Mouse (Mus musculus) right cerebral cortex, adult 2 months (tissue): ENCODE data around the gene Cdc34b.
"Not testable (repeated sequence)": the region's sequence is repeated elsewhere in the genome, so short reads cannot be mapped to it uniquely, and the experiment has no call there.

Experiments
- DNase-seq, 2 experiments: peaks; one replicate each; pipeline ENCODE4 v3.0.0; 2021 to 2022; ENCODE audit warnings: low spot score in 2 of 2

Gene Cdc34b

DNA sequence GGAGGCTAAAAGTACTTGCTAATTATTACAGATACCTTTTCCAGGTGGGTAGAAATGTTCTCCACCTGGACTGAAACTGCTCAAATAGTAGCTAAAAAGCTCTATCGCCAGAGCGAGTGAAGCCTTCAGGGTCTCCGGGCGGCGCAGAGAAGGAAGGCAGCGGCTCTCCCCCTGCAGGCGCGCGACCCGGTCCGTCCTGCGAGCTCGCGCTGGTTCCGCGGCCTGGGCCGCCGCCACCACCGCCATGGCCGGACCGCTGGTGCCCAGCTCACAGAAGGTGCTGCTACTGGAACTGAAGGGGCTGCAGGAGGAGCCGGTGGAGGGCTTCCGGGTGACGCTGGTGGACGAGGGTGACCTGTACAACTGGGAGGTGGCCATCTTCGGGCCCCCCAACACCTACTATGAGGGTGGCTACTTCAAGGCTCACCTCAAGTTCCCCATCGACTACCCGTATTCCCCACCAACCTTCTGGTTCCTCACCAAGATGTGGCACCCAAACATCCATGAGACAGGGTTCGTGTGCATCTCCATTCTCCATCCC is at the start of gene Cdc34b:
Cdc34b (plus strand) TSS at position 51 of the 541 bp plus-strand sequence.
- no peak for DNase-seq

DNA sequence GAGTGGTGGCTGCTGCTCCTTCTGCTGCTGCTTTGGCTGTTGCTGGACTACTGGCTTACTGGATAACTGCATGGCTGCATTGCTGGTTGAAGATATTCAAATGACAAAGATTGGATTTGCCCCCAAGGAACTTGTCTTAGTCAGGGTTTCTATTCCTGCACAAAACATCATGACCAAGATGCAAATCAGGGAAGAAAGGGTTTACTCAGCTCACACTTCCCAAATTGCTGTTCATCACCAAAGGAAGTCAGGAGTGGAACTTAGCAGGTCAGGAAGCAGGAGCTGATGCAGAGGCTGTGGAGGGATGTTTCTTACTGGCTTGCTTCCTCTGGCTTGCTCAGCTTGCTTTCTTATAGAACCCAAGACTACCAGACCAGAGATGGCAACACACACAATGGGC is 49.1 kb upstream of the Cdc34b start:
- DNase-seq: not testable (repeated sequence)

DNA sequence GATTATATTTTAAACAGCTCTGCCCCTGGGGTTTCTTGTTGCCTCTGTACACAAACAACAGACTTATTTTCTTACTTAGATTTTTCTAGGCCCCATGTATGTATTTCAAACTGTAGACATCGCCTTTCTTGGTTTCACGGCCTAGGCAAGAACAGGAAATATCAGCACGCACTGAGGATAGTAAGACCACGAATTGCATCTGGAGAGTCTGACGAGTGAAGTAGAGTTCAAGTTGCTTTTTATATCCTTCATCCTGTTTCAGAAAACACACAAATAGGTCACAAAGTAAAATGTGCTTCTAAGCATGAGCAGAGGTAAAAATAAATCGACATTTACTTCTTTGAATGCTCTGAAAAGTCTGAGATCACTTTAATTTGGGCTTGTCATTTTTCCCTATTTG is 46.1 kb upstream of the Cdc34b start:
- DNase-seq: no peak

GRCm38 (mm10) chr11:94697140-94697539 is 44.4 kb upstream of the Cdc34b start:
- no peak for DNase-seq

- no peak for DNase-seq
Measured at GRCm38 (mm10) chr11:94697703-94698464, 43.7 kb upstream of the Cdc34b start.

GRCm38 (mm10) chr11:94699399-94699798 is 42.2 kb upstream of the Cdc34b start:
- no peak for DNase-seq

DNA sequence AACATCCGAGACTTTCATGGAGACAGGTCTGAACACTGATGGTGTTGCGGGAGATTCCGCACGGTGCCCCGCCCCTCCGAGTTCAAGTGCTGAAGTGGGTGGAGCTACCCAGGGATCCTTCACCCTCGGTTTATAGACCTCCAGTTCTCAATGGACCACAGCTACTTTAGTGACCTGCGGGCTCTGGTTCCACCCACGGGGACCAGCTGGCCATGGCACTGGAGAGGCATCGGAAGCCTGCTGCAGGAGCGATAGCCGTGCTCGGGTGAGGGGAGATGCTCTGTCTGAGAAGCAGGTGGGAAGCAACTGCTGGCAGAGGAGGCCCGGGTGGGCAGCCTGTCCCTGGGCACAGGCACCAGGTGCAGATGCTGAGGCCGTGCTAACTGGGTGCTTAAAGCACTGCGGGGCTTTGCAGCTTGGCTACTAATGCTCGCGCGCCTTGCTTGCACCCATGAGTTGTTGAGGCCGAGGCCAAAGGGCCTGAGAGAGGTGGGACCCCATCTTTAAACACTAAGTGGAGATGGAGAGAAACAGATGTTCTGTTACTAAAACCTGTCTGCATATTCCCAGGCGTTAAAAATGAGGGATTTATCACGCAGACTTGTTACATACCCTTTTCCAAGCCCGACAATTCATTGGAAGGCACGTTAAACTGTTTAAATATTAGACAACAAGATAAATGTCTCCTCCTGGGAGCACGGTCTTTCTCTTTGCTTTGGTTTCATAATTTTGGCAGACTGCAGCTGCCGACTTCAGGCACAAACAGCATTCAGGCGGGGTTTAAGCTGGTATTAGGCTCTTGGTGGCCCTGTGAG is 40.0 kb upstream of the Cdc34b start:
- DNase-seq: no peak

DNA sequence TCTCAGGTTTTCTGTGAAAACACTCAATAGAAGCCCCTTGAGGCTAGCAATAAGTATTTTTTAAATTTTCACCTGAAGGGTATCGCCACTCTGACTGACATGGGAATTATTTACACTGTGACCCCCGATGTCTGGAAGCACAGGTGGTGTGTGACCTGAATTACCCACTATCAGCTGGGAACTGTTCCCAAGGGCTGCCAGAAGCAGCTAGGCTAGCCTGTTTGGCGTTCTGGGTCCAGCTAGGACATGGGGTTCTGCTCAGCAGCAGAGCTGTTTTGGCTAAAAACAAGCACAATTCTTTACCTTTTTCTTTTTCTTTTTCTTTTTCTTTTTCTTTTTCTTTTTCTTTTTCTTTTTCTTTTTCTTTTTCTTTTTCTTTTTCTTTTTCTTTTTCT is 39.4 kb upstream of the Cdc34b start:
- DNase-seq: no peak

GRCm38 (mm10) chr11:94704020-94704419 is 37.6 kb upstream of the Cdc34b start:
- no peak for DNase-seq

DNA sequence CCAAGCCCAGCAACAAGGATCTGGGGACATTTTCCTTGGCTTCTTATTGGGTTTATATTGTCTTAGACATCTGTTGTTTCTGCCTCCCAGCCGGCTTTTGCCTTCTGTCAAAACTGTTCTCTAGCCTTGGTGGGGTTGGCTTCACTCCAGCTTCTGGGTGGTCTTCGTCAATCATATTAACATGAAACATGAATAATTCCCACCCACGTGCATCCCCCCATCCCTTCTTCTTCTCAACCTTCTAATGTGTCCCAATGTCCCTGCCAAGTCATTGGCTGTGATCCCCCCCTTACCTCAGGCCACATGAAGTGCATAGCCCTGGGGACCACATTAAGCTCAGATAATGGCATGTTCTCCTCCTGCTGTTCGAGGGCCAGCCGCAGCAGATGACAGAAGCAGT is 37.1 kb upstream of the Cdc34b start, which contains the start of gene Gm11541:
Gm11541 (minus strand) TSS at position 28 of the 400 bp plus-strand sequence.
- DNase-seq: no peak

DNA sequence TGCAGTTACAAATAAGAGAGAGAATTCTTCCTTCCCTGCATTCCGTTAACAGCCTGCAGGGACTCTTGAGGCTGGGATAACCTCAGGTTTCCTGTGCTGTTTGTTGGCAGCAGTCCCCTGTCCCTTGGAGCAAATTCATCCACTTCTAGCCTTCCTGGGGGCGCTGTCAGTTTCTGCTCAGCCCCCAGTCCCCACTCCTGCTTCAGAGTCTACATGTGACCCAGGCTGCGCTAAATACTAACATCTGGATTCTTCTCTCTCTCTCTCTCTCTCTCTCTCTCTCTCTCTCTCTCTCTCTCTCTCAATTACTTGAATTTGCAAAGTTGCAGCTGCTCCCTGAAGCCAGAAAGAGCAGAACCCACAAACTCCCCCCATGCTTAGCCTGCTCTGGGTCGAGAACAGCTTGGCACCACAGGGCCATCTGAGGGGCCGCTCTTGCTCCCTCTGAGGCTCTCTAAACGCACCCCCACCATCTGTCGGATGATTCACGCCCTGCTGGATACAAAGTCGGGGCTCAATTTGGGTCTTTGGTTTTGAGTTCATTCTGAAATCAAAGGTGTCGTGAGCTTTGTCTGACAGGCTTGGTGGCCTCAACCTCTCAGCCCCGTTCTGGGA is 28.2 kb upstream of the Cdc34b start:
- DNase-seq: no peak

DNA sequence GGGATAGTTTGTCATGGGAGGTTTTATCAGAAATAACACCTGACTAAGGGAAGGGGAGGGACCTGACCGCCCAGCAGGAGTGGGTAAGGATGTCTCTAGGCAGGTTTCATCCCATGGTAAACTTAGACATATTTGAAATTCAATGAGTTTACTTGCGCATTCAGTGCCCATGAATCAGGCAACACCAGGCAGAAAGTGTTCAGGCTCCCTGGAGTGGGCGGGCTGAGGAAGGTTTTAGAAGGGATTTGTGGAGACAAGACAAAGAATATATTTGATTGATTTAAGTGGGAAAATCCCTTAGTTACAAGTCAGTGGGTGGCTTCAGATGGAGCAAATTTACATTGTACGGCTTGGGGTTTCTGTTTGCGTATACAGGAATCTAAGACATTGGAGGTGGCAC is 26.0 kb upstream of the Cdc34b start:
- peak; percentile 23 to 59 for DNase-seq

- DNase-seq: peak; percentile 14 to 18
Measured at GRCm38 (mm10) chr11:94716754-94717153, 24.8 kb upstream of the Cdc34b start.

GRCm38 (mm10) chr11:94717239-94717638 is 24.3 kb upstream of the Cdc34b start:
- DNase-seq: no peak

DNA sequence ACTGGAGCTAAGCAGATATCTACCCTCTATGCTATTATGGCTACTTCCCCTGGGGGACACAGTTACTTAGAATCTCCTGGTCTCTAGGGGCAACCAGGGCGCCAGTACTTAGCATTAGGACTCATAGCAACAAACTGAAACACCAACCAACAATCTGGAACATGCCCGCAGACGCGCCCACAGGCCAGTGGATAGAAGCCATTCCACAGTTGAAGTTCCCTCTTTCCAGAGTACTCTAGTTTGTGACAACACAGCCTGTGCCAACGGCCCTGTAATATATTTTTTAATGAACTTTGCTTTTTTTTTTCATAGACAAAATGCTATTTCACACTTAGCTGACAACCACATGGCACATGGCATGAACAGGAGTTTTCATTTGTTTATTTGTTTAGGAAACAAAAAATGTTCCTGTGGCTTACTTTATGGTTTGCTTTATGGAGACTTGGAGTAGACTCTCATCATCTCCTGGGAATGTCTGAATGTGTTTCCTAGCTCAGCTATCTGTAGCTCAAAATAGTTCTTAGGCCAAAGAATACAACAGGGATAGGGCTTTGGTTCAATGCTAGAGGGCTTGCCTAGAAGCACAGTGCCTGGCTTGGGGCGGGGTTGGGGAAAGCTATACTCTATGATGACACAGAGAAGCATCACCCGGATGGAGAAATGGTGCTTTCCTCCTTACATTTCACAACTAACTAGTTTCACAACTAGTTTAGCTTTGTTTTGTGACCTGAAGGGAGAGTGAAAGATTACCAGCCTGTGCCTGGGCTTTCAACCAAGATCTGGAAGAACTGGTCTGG is 23.3 kb upstream of the Cdc34b start:
- DNase-seq: no peak

GRCm38 (mm10) chr11:94719216-94719615 is 22.4 kb upstream of the Cdc34b start:
- DNase-seq: no peak

DNA sequence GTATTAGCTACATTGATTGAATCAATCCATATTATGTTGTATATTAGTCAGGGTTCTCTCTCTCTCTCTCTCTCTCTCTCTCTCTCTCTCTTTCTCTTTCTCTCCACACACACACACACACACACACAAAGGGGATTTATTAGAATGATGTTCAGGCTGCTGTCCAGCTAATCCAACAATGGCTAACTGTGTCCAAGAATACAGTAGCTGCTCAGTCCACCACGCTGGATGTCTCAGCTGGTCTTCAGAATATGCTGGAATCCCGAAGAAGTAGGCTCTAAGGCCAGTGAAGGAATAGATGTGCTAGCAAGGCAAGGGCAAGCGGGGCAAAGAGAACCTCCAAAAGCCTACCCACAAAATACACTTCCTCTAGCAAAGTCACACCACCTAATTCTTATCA is 14.3 kb upstream of the Cdc34b start:
- no peak for DNase-seq

DNA sequence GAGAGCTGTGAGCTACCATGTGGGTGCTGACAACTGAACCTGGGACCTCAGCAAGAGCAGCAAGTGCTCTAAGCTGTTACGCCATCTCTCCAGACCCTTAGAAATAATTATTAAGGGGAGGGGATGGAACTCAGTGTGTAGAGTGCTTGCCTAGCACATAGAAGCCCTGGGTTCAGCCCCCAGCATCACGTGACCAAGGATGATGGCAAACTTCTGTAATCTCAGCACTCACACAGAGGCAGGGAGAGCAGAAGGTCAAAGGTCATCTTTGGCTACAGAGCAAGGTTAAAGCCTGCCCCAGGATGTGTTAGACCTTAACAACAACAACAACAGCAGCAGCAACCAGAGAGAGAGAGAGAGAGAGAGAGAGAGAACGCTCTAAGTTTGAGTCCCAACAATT is 13.0 kb upstream of the Cdc34b start:
- DNase-seq: no peak

GRCm38 (mm10) chr11:94729565-94729964 is 12.0 kb upstream of the Cdc34b start:
- DNase-seq: no peak

DNA sequence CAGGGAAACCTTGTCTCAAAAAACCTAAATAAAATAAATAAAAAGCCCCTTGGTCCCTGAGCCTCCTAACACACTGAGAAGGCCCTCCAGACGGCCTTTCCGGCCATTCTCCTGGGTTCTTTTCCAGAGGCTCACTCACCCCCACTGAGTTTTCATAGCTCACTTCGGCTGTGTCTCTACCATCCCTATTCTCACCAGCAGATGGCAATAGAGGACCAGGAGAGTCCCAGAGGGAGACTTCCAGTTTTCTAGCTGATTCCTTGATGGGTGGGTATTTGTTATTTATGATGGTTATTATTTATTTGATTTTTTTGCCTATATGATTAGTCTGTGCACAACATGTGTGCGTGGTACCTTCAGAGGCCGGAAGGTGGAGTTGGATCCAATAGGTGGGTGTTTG is 11.3 kb upstream of the Cdc34b start:
- peak; percentile 73 to 85 for DNase-seq

- peak; percentile 10 to 27 for DNase-seq
Measured at GRCm38 (mm10) chr11:94731229-94731628, 10.4 kb upstream of the Cdc34b start.
